Mouse (Mus musculus) leukemia stem cell, adult 10-12 weeks (primary cell): ENCODE data around the gene Scnn1a. TPM values are rescaled to one million over a fixed set of nuclear protein-coding genes. Genes with fewer than 3 reads are reported as not detected.

Experiments used
- polyA plus RNA-seq: library from polyadenylated mRNA; stranded (reverse); fragments of >175 nt; gene quantifications from 2 replicates; pipeline ENCODE4 v1.2.3, GENCODE M21; 2012; ENCODE audit warnings: low replicate concordance

Gene Scnn1a
- polyA plus RNA-seq: 1.5 and 4.0 TPM in 2 replicates

GRCm38 (mm10) chr6:125320323-125320722 is at the start of gene Scnn1a:
Scnn1a (plus strand) TSS chr6:125320659.

GRCm38 (mm10) chr6:125285890-125286289 is 34.6 kb upstream of the Scnn1a start, which contains the start of gene Tuba3a:
Tuba3a (minus strand) TSS chr6:125286042.

GRCm38 (mm10) chr6:125313546-125314230 is 6.8 kb upstream of the Scnn1a start, which contains the start of gene Ltbr:
Ltbr (minus strand) TSS chr6:125313885.

GRCm38 (mm10) chr6:125348721-125349574 is 28.5 kb downstream of the Scnn1a start, which contains the start of gene Tnfrsf1a:
Tnfrsf1a (plus strand) TSS chr6:125349362.

GRCm38 (mm10) chr6:125380372-125381360 is 60.2 kb downstream of the Scnn1a start, which contains the start of gene Plekhg6:
Plekhg6 (minus strand) TSS chr6:125380793.

Other genes starting within 250 kb of the Scnn1a start
- gene Chd4, start 224.7 kb upstream of the Scnn1a start, polyA plus RNA-seq: 91.9 and 132 TPM in 2 replicates
- 22.6 and 92.7 TPM in 2 replicates for gene Nop2, start 188.8 kb upstream of the Scnn1a start, polyA plus RNA-seq
- 34.4 and 64.4 TPM in 2 replicates for gene Iffo1, start 175.4 kb upstream of the Scnn1a start, polyA plus RNA-seq
- 448 and 5,359 TPM in 2 replicates for gene Gapdh, start 154.2 kb upstream of the Scnn1a start, polyA plus RNA-seq
- gene Ncapd2, start 129.0 kb upstream of the Scnn1a start, polyA plus RNA-seq: 140 and 215 TPM in 2 replicates
- 134 and 154 TPM in 2 replicates for gene Mrpl51, start 128.9 kb upstream of the Scnn1a start, polyA plus RNA-seq
- 2.6 and 5.7 TPM in 2 replicates for gene Vamp1, start 105.1 kb upstream of the Scnn1a start, polyA plus RNA-seq
- gene Tapbpl, start 88.8 kb upstream of the Scnn1a start, polyA plus RNA-seq: 7.8 and 8.7 TPM in 2 replicates
- 4.1 and 13.9 TPM in 2 replicates for gene Cd27, start 83.6 kb upstream of the Scnn1a start, polyA plus RNA-seq
- not detected in 2 replicates for gene Tuba3a, start 34.6 kb upstream of the Scnn1a start, polyA plus RNA-seq
- gene Ltbr, start 6.8 kb upstream of the Scnn1a start, polyA plus RNA-seq: 20.1 and 24.4 TPM in 2 replicates
- gene Tnfrsf1a, start 28.7 kb downstream of the Scnn1a start, polyA plus RNA-seq: 25.3 and 103 TPM in 2 replicates
- not detected in 2 replicates for gene Plekhg6, start 60.1 kb downstream of the Scnn1a start, polyA plus RNA-seq
- gene Cd9, start 174.1 kb downstream of the Scnn1a start, polyA plus RNA-seq: 0.20 and 0.71 TPM in 2 replicates
- 0.39 and 3.2 TPM in 2 replicates for gene Vwf, start 226.1 kb downstream of the Scnn1a start, polyA plus RNA-seq